Mouse (Mus musculus) MEL (cell line): ENCODE data around the gene Saa1.

Source experiments
- CHD2 ChIP-seq: IDR thresholded peaks from 2 replicates; pipeline ENCODE4 v1.6.1; 2011; ENCODE audit warnings: low read length, improper control_type of control experiment
- CTCF ChIP-seq, 3 experiments: IDR thresholded peaks in 2 of 3; conservative IDR thresholded peaks in 1 of 3; 2 replicates each; pipeline ENCODE4 v1.5.1; 2011 to 2012; ENCODE audit warnings: low read length in 3 of 3, low read depth in 2 of 3, mild to moderate bottlenecking in 2 of 3, improper control_type of control experiment in 1 of 3, inconsistent platforms in 1 of 3, mixed read lengths in 1 of 3, moderate library complexity in 1 of 3; ENCODE audit not compliant: control insufficient read depth in 1 of 3, insufficient read depth in 1 of 3, poor library complexity in 1 of 3, severe bottlenecking in 1 of 3
- GATA1 ChIP-seq: IDR thresholded peaks from 2 replicates; pipeline ENCODE4 v1.6.1; 2011; ENCODE audit warnings: low read depth, low read length, improper control_type of control experiment
- MYB ChIP-seq: IDR thresholded peaks from 2 replicates; pipeline ENCODE4 v1.6.1; 2011; ENCODE audit warnings: mild to moderate bottlenecking, low read depth, low read length, improper control_type of control experiment

DNA sequence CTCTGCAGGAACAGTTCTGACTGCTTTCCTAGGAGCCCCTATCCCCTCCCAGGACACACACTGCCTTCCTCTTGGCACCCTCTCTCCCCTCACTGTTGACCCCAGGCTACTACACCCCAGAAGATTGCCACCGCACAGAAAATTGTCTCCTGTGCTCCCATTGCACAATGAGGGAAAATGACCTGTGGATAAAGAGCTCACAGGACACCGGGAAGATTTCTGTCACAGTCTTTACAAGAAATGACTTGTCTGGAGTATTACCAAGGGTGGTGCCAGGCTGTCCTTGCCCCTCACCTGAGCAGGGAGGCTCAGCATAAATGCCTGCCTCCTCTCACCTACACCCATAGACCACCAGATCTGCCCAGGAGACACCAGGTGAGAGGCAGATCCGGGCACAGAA is 8.7 kb upstream of the Saa1 start, which contains the start of gene Saa2:
- TF ChIP-seq MYB, result no peak
- TF ChIP-seq CTCF (IDR thresholded peaks at IDR 0.05 in 2 of 3, conservative IDR thresholded peaks at IDR 0.05 in 1 of 3; ENCODE audit: control insufficient read depth in 1 of 3, insufficient read depth in 1 of 3, low read depth in 2 of 3, low read length in 3 of 3, poor library complexity in 1 of 3, severe bottlenecking in 1 of 3), result no peak
- no peak for TF ChIP-seq CHD2
- no peak for TF ChIP-seq GATA1
